Mouse (Mus musculus) adipocyte (in vitro differentiated cells): Measurements from ENCODE around the gene Nim1k.
"Not testable (repeated sequence)": the region's sequence is repeated elsewhere in the genome, so short reads cannot be mapped to it uniquely, and the experiment has no call there.

Experiments
- DNase-seq: peaks from one replicate; pipeline ENCODE4 v3.0.0-alpha.2; 2016; ENCODE audit warnings: low spot score

Gene Nim1k

DNA sequence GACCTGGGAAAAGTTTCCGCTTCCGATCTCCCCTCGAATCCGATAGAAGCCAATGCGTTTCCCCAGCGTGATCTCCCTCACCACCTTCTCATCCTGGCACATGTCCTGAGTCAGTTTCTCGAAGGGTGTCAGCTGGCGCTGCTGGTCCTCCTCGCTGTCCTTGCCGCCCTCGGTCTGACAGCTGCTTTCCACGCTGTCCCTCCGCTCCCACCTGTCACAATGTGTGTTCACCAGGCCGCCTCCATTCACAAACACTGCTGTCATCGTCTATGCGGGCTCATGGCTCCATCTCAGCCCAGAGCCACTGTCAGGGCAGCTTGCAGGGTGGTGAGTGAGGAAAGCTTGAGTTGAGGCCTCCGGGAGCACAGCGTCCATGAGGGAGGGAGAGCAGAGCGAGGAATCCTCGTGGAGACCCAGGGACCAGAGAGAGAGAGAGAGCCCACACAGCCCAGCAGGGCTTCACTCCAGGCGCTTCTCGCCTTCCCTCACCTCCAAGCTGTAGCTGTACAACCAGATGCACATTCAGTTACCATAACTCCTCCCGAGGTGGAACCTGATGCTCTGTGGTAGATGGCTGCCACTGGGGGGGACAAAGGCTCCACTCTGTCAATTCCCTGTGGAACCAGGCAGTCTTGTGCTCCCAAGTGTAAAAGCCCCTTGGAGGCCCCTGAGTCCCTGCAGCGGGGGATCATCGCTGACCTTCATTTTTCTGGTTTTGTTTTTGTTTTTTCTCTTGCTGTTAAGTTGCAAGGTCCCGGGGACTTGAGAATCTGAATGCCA lies 27.9 kb downstream of the Nim1k start:
- no peak for DNase-seq

DNA sequence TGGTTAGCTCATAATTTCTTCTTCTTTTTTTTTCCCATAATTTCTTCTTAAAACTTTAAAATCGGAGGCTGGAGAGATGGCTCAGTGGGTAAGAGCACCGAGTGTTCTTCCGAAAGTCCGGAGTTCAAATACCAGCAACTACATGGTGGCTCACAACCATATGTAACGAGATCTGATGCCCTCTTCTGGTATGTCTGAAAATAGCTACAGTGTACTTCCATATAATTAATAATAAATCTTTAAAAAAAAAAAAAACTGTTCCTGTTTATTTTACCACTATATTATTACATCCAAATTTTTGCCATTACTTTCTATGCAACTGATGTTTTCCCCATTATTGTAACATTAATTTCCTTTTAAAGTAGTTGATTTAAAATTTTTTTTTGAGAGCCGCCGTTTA lies 31.1 kb downstream of the Nim1k start:
- peak; percentile 32 for DNase-seq

DNA sequence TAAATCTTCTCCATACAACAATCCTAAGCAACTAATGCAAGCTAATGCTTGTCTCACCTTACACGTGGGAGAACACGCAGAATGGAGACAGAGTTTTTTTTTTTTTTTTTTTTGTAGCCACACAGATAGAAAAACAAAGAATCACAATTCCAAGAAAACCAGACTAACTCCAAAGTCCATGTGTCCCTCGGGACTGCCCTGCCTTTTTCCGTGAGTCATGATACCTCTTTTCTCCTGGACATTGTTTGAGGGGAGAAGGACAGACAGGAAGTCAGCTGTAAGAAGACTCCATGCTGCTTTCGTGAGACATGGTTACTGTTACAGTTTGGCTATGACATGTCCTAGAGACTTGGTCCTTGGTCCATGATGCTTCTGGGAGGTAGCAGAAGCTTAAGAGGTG lies 32.3 kb downstream of the Nim1k start:
- DNase-seq: no peak

DNA sequence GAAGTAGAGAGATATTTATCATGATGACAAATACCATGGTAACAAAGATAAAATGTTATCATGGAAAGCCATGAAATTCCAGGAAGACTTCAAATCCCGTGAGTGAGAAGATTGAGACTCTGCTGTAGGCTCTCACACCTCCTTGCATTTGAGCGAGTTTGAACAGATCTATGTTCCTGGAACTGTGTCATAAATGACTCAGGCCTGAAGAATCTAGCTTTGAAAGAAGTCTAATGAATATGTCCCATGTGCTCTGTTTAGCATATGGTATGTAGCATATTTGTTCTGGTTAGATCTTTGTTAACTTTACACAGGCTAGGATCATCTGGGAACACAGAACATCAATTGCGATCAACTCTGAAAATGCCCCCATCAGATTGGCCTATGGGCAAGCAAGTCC lies 33.2 kb downstream of the Nim1k start:
- DNase-seq: no peak

GRCm38 (mm10) chr13:119716105-119716504 lies 39.6 kb downstream of the Nim1k start:
- DNase-seq: peak; percentile 44

GRCm38 (mm10) chr13:119713821-119714220 lies 41.9 kb downstream of the Nim1k start:
- no peak for DNase-seq

GRCm38 (mm10) chr13:119713107-119713787 lies 42.4 kb downstream of the Nim1k start:
- peak; percentile 45 for DNase-seq

GRCm38 (mm10) chr13:119712463-119712862 lies 43.2 kb downstream of the Nim1k start:
- no peak for DNase-seq

- DNase-seq: no peak
Measured at GRCm38 (mm10) chr13:119710268-119710610, 45.4 kb downstream of the Nim1k start.

GRCm38 (mm10) chr13:119709388-119710267 lies 46.1 kb downstream of the Nim1k start:
- peak; percentile 36 for DNase-seq

GRCm38 (mm10) chr13:119708941-119709340 lies 46.7 kb downstream of the Nim1k start:
- DNase-seq: peak; percentile 80

GRCm38 (mm10) chr13:119707906-119708305 lies 47.8 kb downstream of the Nim1k start:
- DNase-seq: no peak

DNA sequence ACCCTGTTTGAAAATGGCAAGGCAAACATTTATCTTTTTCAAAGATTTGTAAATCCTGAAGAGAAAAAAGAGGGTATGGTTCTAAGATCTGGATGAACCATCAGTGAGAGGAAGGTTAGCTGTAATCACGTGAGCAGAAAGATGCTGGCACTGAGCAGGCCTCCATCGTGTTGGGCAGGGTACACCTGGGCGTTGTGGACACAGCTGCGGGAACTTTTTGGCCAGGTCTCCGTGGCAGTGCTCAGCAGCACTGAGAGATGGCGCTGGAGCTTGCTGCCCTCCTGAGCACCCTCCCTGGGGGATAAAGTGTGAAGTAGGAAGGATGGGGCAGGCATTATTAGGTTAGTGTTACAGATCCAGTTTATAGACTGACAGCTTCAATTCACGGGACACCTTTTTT lies 48.7 kb downstream of the Nim1k start:
- DNase-seq: no peak

- not testable (repeated sequence) for DNase-seq
Measured at GRCm38 (mm10) chr13:119706278-119706880, 49.3 kb downstream of the Nim1k start.

DNA sequence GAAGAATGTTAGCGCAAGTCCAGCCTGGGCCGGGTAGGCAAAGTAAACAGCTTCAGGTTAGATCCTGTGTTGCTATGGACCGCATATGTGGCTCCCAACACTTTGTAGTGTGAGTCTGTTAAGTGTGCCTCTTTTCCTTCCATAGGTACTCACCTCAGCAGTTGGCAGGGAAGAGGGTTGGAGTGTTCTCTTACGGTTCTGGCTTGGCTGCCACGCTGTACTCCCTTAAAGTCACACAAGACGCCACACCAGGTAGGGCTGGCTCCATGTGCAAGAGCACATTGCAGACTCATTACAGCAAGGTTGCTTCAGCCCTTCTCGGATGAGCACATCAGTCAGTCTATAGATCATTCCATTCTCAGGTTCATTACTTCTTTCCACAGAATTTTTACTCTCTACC lies 51.4 kb downstream of the Nim1k start:
- no peak for DNase-seq

GRCm38 (mm10) chr13:119698436-119698835 lies 57.2 kb downstream of the Nim1k start:
- peak; percentile 25 for DNase-seq

DNA sequence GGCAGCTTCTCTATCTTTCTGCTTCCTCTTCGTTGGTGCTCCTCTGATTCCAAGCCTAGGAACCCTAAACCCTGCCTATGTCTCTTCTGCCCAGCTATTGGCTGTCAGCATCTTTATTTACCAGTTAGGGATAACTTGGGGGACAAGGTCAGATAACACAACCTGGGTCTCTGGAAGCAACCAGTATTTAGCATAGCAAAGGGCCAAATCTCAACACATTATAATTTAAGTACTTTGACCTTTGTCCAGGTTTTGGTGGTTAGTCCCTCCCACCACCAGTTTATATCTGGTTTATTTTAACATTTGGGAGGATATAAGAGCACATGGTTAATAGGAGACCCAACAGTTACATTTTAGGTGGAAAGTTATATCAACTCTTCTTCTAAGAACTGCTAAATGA lies 59.2 kb downstream of the Nim1k start:
- no peak for DNase-seq

- no peak for DNase-seq
Measured at GRCm38 (mm10) chr13:119695676-119696075, 60.0 kb downstream of the Nim1k start.

GRCm38 (mm10) chr13:119691958-119692357 lies 63.7 kb downstream of the Nim1k start:
- not testable (repeated sequence) for DNase-seq

- DNase-seq: peak; percentile 44
Measured at GRCm38 (mm10) chr13:119690876-119691620, 64.6 kb downstream of the Nim1k start.

GRCm38 (mm10) chr13:119690039-119690728 lies 65.5 kb downstream of the Nim1k start, which contains the start of gene Hmgcs1:
TSS of gene Hmgcs1 (plus strand) at chr13:119690379.
- DNase-seq: peak; percentile 99
